Mouse (Mus musculus): ENCODE results near the gene Soat2. TPM values are rescaled to one million over a fixed set of nuclear protein-coding genes. Genes with fewer than 3 reads are reported as not detected.
A peak's percentile ranks its signal among the peaks of the same experiment; 100 is the strongest.

Soat2 gene
- polyA plus RNA-seq, 1 experiment from 2014 or later: 0.24 TPM

DNA sequence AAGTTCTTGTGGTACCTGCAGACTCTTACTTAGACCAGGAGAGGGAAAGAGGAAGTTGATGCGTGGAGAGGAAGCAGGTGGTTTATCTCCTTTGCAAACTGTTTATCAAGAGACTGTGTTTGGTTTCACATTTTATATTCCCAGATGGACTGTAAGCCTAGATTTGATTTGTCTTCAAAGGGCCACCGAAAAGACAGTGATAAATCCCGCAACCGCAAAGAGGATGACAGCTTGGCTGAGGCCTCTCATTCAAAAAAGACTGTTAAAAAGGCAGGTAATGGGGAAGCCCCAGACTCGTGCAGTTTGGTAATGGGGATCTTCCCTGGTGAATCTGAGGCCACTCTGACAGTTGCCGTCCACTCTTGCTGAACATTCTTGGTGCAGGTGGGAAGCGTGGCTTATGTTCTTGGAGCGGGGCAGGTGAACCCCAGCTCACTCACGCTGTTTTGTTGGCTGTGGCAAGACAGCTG is 57.8 kb downstream of the Soat2 start:
- H3K4me3 ChIP-seq (ENCODE audit: low read depth, low read length): no peak overlapping the region
- no peak for ATAC-seq (ENCODE audit: insufficient number of reproducible peaks, low FRiP score, low TSS enrichment, low read depth)
- DNase-seq (ENCODE audit: low spot score): no peak

DNA sequence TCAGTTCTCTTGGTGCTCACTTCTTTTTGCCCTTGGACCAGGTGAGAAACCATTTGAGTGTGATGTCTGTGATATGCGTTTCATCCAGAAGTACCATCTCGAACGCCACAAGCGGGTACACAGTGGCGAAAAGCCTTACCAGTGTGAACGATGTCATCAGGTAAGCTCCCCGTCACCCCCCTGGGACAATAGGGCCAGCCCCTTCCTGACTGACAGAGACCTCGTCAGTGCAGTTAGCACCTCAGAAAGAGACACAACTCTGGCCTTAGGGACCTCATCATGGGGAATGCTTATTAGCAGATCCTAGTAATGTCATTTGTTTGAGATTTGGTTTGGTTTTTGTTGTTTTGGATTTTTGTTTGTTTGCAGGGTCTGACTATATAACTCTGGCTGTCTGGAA is 58.8 kb downstream of the Soat2 start:
- Histone ChIP-seq H3K4me2 (ENCODE audit: low read depth, severe bottlenecking) (no peak overlapping the region), H3K4me3 (ENCODE audit: low read depth, low read length) (no peak overlapping the region), H3K36me3 (ENCODE audit: control insufficient read depth, insufficient read depth, low read length) (peaks cover 27% of the 10 kb centered on the region; the same call in 1 of the 2 replicates), H3K27ac (replicated peaks; ENCODE audit: low read depth, low read length) (no peak overlapping the region), H3K4me1 (ENCODE audit: control insufficient read depth, insufficient read depth, low read length) (peaks cover 13% of the 10 kb centered on the region), H3K27me3 (ENCODE audit: control insufficient read depth, insufficient read depth, low read length) (no peaks in the 10 kb centered on the region), H3K9me3 (ENCODE audit: control insufficient read depth, low read length) (no peaks in the 10 kb centered on the region), H3K9ac (ENCODE audit: low read length) (no peak overlapping the region)
- no peak for ATAC-seq (ENCODE audit: insufficient number of reproducible peaks, low FRiP score, low TSS enrichment, low read depth)
- DNase-seq (ENCODE audit: low spot score): no peak
- 88% methylated on average over 8 of the region's 8 CpGs for WGBS

More for the DNA sequence above, 57.8 kb downstream of the Soat2 start:
- H3K36me3 ChIP-seq (ENCODE audit: control insufficient read depth, insufficient read depth, low read length): peaks cover 21% of the 10 kb centered on the region; the same call in 1 of the 2 replicates
- H3K4me1 ChIP-seq (ENCODE audit: control insufficient read depth, insufficient read depth, low read length): peaks cover 13% of the 10 kb centered on the region
- H3K27me3 ChIP-seq (ENCODE audit: control insufficient read depth, insufficient read depth, low read length): no peaks in the 10 kb centered on the region
- no peaks in the 10 kb centered on the region for H3K9me3 ChIP-seq (ENCODE audit: control insufficient read depth, low read length)
- H3K4me2 ChIP-seq (ENCODE audit: low read depth, severe bottlenecking): no peak overlapping the region
- H3K27ac ChIP-seq (replicated peaks; ENCODE audit: low read depth, low read length): no peak overlapping the region
- 86% methylated on average over 9 of the region's 9 CpGs for WGBS
- H3K9ac ChIP-seq (ENCODE audit: low read length): 0 out of 2 replicates have a peak overlapping the region, but pooled peaks have one; percentile 4

- ATAC-seq (ENCODE audit: insufficient number of reproducible peaks, low FRiP score, low TSS enrichment, low read depth): no peak
- DNase-seq (ENCODE audit: low spot score): no peak
- no peak overlapping the region for H3K4me3 ChIP-seq (ENCODE audit: low read depth, low read length)
- H3K4me1 ChIP-seq (ENCODE audit: control insufficient read depth, insufficient read depth, low read length): peaks cover 1% of the 10 kb centered on the region
- no peak overlapping the region for H3K27ac ChIP-seq (replicated peaks; ENCODE audit: low read depth, low read length)
- H3K36me3 ChIP-seq (ENCODE audit: control insufficient read depth, insufficient read depth, low read length): peaks cover 28% of the 10 kb centered on the region; the same call in 1 of the 2 replicates
- no peak overlapping the region for H3K4me2 ChIP-seq (ENCODE audit: low read depth, severe bottlenecking)
- H3K9me3 ChIP-seq (ENCODE audit: control insufficient read depth, low read length): no peaks in the 10 kb centered on the region
- H3K9ac ChIP-seq (ENCODE audit: low read length): no peak overlapping the region
- 91% methylated on average over 4 of the region's 4 CpGs for WGBS
- no peaks in the 10 kb centered on the region for H3K27me3 ChIP-seq (ENCODE audit: control insufficient read depth, insufficient read depth, low read length)
Measured at GRCm38 (mm10) chr15:102210816-102211215, 60.5 kb downstream of the Soat2 start.

DNA sequence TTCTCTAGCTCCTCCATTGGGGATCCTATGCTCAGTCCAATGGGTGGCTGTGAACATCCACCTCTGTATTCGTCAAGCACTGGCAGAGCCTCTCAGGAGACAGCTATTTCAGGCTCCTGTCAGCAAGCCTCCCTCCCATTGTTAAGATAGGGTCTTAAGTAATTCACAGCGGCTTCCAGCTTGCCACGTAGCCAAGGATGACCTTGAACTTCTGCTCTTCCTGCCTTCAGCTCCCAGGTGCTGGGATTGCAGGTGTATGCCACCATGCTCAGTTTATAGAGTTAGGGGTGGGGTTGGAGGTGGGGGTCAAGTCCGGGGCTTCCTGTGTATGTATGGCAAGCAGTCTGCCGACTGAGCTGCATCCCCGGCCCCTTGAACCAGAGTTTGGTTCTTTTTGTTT is 61.6 kb downstream of the Soat2 start:
- WGBS: 88% methylated on average over 6 of the region's 6 CpGs
- H3K4me3 ChIP-seq (ENCODE audit: low read depth, low read length): no peak overlapping the region
- H3K9me3 ChIP-seq (ENCODE audit: control insufficient read depth, low read length): no peaks in the 10 kb centered on the region
- no peak overlapping the region for H3K9ac ChIP-seq (ENCODE audit: low read length)
- DNase-seq (ENCODE audit: low spot score) (no peak), ATAC-seq (ENCODE audit: insufficient number of reproducible peaks, low FRiP score, low TSS enrichment, low read depth) (no peak)
- no peaks in the 10 kb centered on the region for H3K27me3 ChIP-seq (ENCODE audit: control insufficient read depth, insufficient read depth, low read length)
- no peak overlapping the region for H3K27ac ChIP-seq (replicated peaks; ENCODE audit: low read depth, low read length)
- no peak overlapping the region for H3K4me2 ChIP-seq (ENCODE audit: low read depth, severe bottlenecking)
- H3K36me3 ChIP-seq (ENCODE audit: control insufficient read depth, insufficient read depth, low read length): peaks cover 24% of the 10 kb centered on the region; the same call in 1 of the 2 replicates
- H3K4me1 ChIP-seq (ENCODE audit: control insufficient read depth, insufficient read depth, low read length): no peaks in the 10 kb centered on the region

Other genes starting within 250 kb of the Soat2 start
- gene Krt4, start 225.8 kb upstream of the Soat2 start, polyA plus RNA-seq (2014; fragmentation: Nextera tagmentation; extraction: Ambion mirVana): not detected in 2 replicates
- not detected in 2 replicates for gene Krt79, start 210.2 kb upstream of the Soat2 start, polyA plus RNA-seq (2014; fragmentation: Nextera tagmentation; extraction: Ambion mirVana)
- not detected in 2 replicates for gene Krt78, start 196.2 kb upstream of the Soat2 start, polyA plus RNA-seq (2014; fragmentation: Nextera tagmentation; extraction: Ambion mirVana)
- gene Krt8, start 146.0 kb upstream of the Soat2 start, polyA plus RNA-seq (2014; fragmentation: Nextera tagmentation; extraction: Ambion mirVana): 21.3 and 22.7 TPM in 2 replicates
- gene Krt18, start 122.3 kb upstream of the Soat2 start, polyA plus RNA-seq (2014; fragmentation: Nextera tagmentation; extraction: Ambion mirVana): 26.8 and 30.1 TPM in 2 replicates
- 131 and 141 TPM in 2 replicates for gene Eif4b, start 76.8 kb upstream of the Soat2 start, polyA plus RNA-seq (2014; fragmentation: Nextera tagmentation; extraction: Ambion mirVana)
- 14.6 and 15.6 TPM in 2 replicates for gene Tns2, start 50.1 kb upstream of the Soat2 start, polyA plus RNA-seq (2014; fragmentation: Nextera tagmentation; extraction: Ambion mirVana)
- gene Spryd3, start 14.3 kb upstream of the Soat2 start, polyA plus RNA-seq (2014; fragmentation: Nextera tagmentation; extraction: Ambion mirVana): 7.2 and 10.0 TPM in 2 replicates
- gene Igfbp6, start 6.2 kb upstream of the Soat2 start, polyA plus RNA-seq (2014; fragmentation: Nextera tagmentation; extraction: Ambion mirVana): 0.17 and 0.57 TPM in 2 replicates
- 67.5 and 71.1 TPM in 2 replicates for gene Zfp740, start 52.7 kb downstream of the Soat2 start, polyA plus RNA-seq (2014; fragmentation: Nextera tagmentation; extraction: Ambion mirVana)
- gene Csad, start 54.2 kb downstream of the Soat2 start, polyA plus RNA-seq (2014; fragmentation: Nextera tagmentation; extraction: Ambion mirVana): 37.3 and 37.5 TPM in 2 replicates
- 0.57 and 0.71 TPM in 2 replicates for gene Itgb7, start 81.4 kb downstream of the Soat2 start, polyA plus RNA-seq (2014; fragmentation: Nextera tagmentation; extraction: Ambion mirVana)
- 118 and 119 TPM in 2 replicates for gene Rarg, start 107.0 kb downstream of the Soat2 start, polyA plus RNA-seq (2014; fragmentation: Nextera tagmentation; extraction: Ambion mirVana)
- gene Gm9918, start 120.0 kb downstream of the Soat2 start, polyA plus RNA-seq (2014; fragmentation: Nextera tagmentation; extraction: Ambion mirVana): 0.88 and 1.1 TPM in 2 replicates
- gene Mfsd5, start 128.9 kb downstream of the Soat2 start, polyA plus RNA-seq (2014; fragmentation: Nextera tagmentation; extraction: Ambion mirVana): 58.5 and 62.8 TPM in 2 replicates
- 43.3 and 46.9 TPM in 2 replicates for gene Espl1, start 145.7 kb downstream of the Soat2 start, polyA plus RNA-seq (2014; fragmentation: Nextera tagmentation; extraction: Ambion mirVana)
- 463 and 490 TPM in 2 replicates for gene Pfdn5, start 175.6 kb downstream of the Soat2 start, polyA plus RNA-seq (2014; fragmentation: Nextera tagmentation; extraction: Ambion mirVana)
- gene Myg1, start 181.2 kb downstream of the Soat2 start, polyA plus RNA-seq (2014; fragmentation: Nextera tagmentation; extraction: Ambion mirVana): 122 and 133 TPM in 2 replicates
- gene Aaas, start 200.2 kb downstream of the Soat2 start, polyA plus RNA-seq (2014; fragmentation: Nextera tagmentation; extraction: Ambion mirVana): 115 and 116 TPM in 2 replicates
- gene Sp7, start 216.7 kb downstream of the Soat2 start, polyA plus RNA-seq (2014; fragmentation: Nextera tagmentation; extraction: Ambion mirVana): 1.7 and 2.3 TPM in 2 replicates